Mouse (Mus musculus): ENCODE results near the gene Cpsf6.

GRCm38 (mm10) chr10:117421283-117422107 lies 41.7 kb upstream of the Cpsf6 start:
- no peak for TF ChIP-seq CTCF (IDR thresholded peaks at IDR 0.05)
- no peak for TF ChIP-seq EP300 (IDR thresholded peaks at IDR 0.05)

Measured in lung, postnatal 0 days (tissue).